Mouse (Mus musculus) lung, postnatal 0 days (tissue): ENCODE measurements around the gene Zfp866. TPM values are rescaled to one million over a fixed set of nuclear protein-coding genes. Genes with fewer than 3 reads are reported as not detected.

Experiments used
- ATAC-seq: fragments of 200-750 bp; cut with Nextera tagmentation; 2 replicates; pipeline ENCODE4 v1.8.0; 2017; ENCODE audit warnings: moderate library complexity
- DNase-seq: peaks from one replicate; pipeline ENCODE4 v3.0.0-alpha.2; 2016; ENCODE audit warnings: low spot score
- H3K27ac ChIP-seq: fragments of 300-500 bp; sonication (generic); 2 replicates; pipeline ENCODE4 v1.5.1; 2014; ENCODE audit warnings: antibody characterized with exemption, mild to moderate bottlenecking, low read length, mixed read lengths
- H3K27me3 ChIP-seq: fragments of 300-500 bp; sonication (generic); replicated peaks from 2 replicates; pipeline ENCODE4 v1.6.1; 2014; ENCODE audit warnings: low read length, mixed read lengths; ENCODE audit not compliant: insufficient read depth
- H3K36me3 ChIP-seq: fragments of 300-500 bp; sonication (generic); 2 replicates; pipeline ENCODE4 v1.6.1; 2014; ENCODE audit warnings: low read length, mixed read lengths; ENCODE audit not compliant: insufficient read depth
- H3K4me1 ChIP-seq: fragments of 300-500 bp; sonication (generic); 2 replicates; pipeline ENCODE4 v1.6.1; 2014; ENCODE audit warnings: antibody characterized with exemption, low read depth, low read length, mixed read lengths; ENCODE audit not compliant: insufficient read depth
- H3K4me2 ChIP-seq: fragments of 300-500 bp; sonication (generic); replicated peaks from 2 replicates; pipeline ENCODE4 v1.6.1; 2014; ENCODE audit warnings: low read depth, mild to moderate bottlenecking, low read length, moderate library complexity, mixed read lengths
- H3K4me3 ChIP-seq: fragments of 300-500 bp; sonication (generic); 2 replicates; pipeline ENCODE4 v1.5.1; 2014; ENCODE audit warnings: low read depth, low read length
- H3K9ac ChIP-seq: fragments of 300-500 bp; sonication (generic); replicated peaks from 2 replicates; pipeline ENCODE4 v1.6.1; 2014; ENCODE audit warnings: low read depth, mild to moderate bottlenecking
- H3K9me3 ChIP-seq: fragments of 300-500 bp; sonication (generic); 2 replicates; pipeline ENCODE4 v1.6.1; 2016; ENCODE audit warnings: low read length, mixed read lengths
- CTCF ChIP-seq: IDR thresholded peaks from 2 replicates; pipeline ENCODE4 v1.5.1; 2016; ENCODE audit warnings: antibody characterized with exemption, mild to moderate bottlenecking
- EP300 ChIP-seq: IDR thresholded peaks from 2 replicates; pipeline ENCODE4 v1.6.1; 2016; ENCODE audit warnings: antibody characterized with exemption, mild to moderate bottlenecking, control low read depth
- WGBS: fragments of 180-500 bp; shearing (Covaris S2); extraction: QIAGEN DNeasy Blood & Tissue Kit; methylation state at CpG from one replicate; pipeline ENCODE4 v1.1.7; 2014; 5-methylcytosine and 5-hydroxymethylcytosine counted together
- polyA plus RNA-seq: library from polyadenylated mRNA; unstranded; fragments of >200 nt; fragmentation: Nextera tagmentation; extraction: Ambion mirVana; gene quantifications from 2 replicates; pipeline ENCODE4 v1.2.1, GENCODE M21; 2015

Gene Zfp866
- polyA plus RNA-seq, 1 experiment from 2014 or later: 13.2 TPM

GRCm38 (mm10) chr8:69821971-69822385 is 31.0 kb upstream of the Zfp866 start:
- Histone ChIP-seq H3K36me3 (no peaks in the 10 kb centered on the region), H3K9ac (0 out of 2 replicates have a peak overlapping the region, but pooled peaks have one; percentile 19), H3K27me3 (no peaks in the 10 kb centered on the region), H3K4me1 (no peaks in the 10 kb centered on the region), H3K4me2 (peak overlapping the region; percentile 84), H3K9me3 (no peaks in the 10 kb centered on the region), H3K27ac (0 out of 2 replicates have a peak overlapping the region, but pooled peaks have one; percentile 9), H3K4me3 (peak overlapping the region; percentile 46)
- TF ChIP-seq EP300 (no peak), CTCF (no peak)
- WGBS: 0% methylated on average over 12 of the region's 22 CpGs
- DNase-seq (peak; percentile 32), ATAC-seq (peak; percentile 46)

GRCm38 (mm10) chr8:69820466-69820865 is 29.5 kb upstream of the Zfp866 start:
- Histone ChIP-seq H3K4me3 (no peak overlapping the region), H3K9me3 (no peaks in the 10 kb centered on the region), H3K4me2 (no peak overlapping the region), H3K27ac (no peak overlapping the region), H3K27me3 (no peaks in the 10 kb centered on the region), H3K9ac (no peak overlapping the region), H3K36me3 (no peaks in the 10 kb centered on the region), H3K4me1 (no peaks in the 10 kb centered on the region)
- 82% methylated on average over 9 of the region's 9 CpGs for WGBS
- ATAC-seq (no peak), DNase-seq (no peak)
- no peak for TF ChIP-seq EP300
- no peak for TF ChIP-seq CTCF

- 91% methylated on average over 4 of the region's 4 CpGs for WGBS
- no peak for DNase-seq
- Histone ChIP-seq H3K4me1 (no peaks in the 10 kb centered on the region), H3K4me2 (no peak overlapping the region), H3K27me3 (no peaks in the 10 kb centered on the region), H3K4me3 (no peak overlapping the region), H3K9me3 (no peaks in the 10 kb centered on the region), H3K9ac (no peak overlapping the region), H3K36me3 (no peaks in the 10 kb centered on the region), H3K27ac (no peak overlapping the region)
- TF ChIP-seq CTCF: no peak
- no peak for TF ChIP-seq EP300
- no peak for ATAC-seq
Observed at GRCm38 (mm10) chr8:69815396-69815795, 24.4 kb upstream of the Zfp866 start.

- H3K9ac ChIP-seq: no peak overlapping the region
- no peak overlapping the region for H3K4me3 ChIP-seq
- H3K4me2 ChIP-seq: no peak overlapping the region
- no peaks in the 10 kb centered on the region for H3K4me1 ChIP-seq
- no peak for ATAC-seq
- H3K27me3 ChIP-seq: no peaks in the 10 kb centered on the region
- no peak for TF ChIP-seq CTCF
- no peak for TF ChIP-seq EP300
- no peak for DNase-seq
- no peaks in the 10 kb centered on the region for H3K36me3 ChIP-seq
- no peaks in the 10 kb centered on the region for H3K9me3 ChIP-seq
- H3K27ac ChIP-seq: no peak overlapping the region
- 90% methylated on average over 2 of the region's 2 CpGs for WGBS
Observed at GRCm38 (mm10) chr8:69814881-69815280, 23.9 kb upstream of the Zfp866 start.

GRCm38 (mm10) chr8:69809820-69810219 is 18.8 kb upstream of the Zfp866 start:
- H3K9me3 ChIP-seq: no peaks in the 10 kb centered on the region
- H3K27me3 ChIP-seq: no peaks in the 10 kb centered on the region
- DNase-seq: no peak
- 55% methylated on average over 3 of the region's 3 CpGs for WGBS
- no peak overlapping the region for H3K9ac ChIP-seq
- H3K4me2 ChIP-seq: no peak overlapping the region
- no peak overlapping the region for H3K27ac ChIP-seq
- H3K4me3 ChIP-seq: no peak overlapping the region
- no peak for ATAC-seq
- TF ChIP-seq CTCF (no peak), EP300 (no peak)
- H3K36me3 ChIP-seq: 0 out of 2 replicates have a peak, but pooled peaks cover 8% of the 10 kb centered on the region
- H3K4me1 ChIP-seq: no peaks in the 10 kb centered on the region

- peak; percentile 43 for ATAC-seq
- Histone ChIP-seq H3K36me3 (0 out of 2 replicates have a peak, but pooled peaks cover 14% of the 10 kb centered on the region), H3K4me1 (no peaks in the 10 kb centered on the region), H3K4me3 (peak overlapping the region; percentile 63), H3K27ac (no peak overlapping the region; the same call in 1 of the 2 replicates), H3K4me2 (peak overlapping the region; percentile 91), H3K9ac (peak overlapping the region; percentile 62), H3K27me3 (no peaks in the 10 kb centered on the region), H3K9me3 (no peaks in the 10 kb centered on the region)
- no peak for DNase-seq
- whole genome bisulfite sequencing: 6% methylated on average over 23 of the region's 23 CpGs
- TF ChIP-seq CTCF (0 out of 2 replicates have a peak, but pooled peaks have one; percentile 0), EP300 (no peak)
Observed at GRCm38 (mm10) chr8:69808864-69809403, 18.0 kb upstream of the Zfp866 start.
